Mouse (Mus musculus) testis, postnatal 10 days (tissue): Measurements from ENCODE around the gene Hoxa4.

Experiments
- DNase-seq: peaks from one replicate; pipeline ENCODE4 v3.0.0; 2021; ENCODE audit warnings: low spot score

Hoxa4 gene

DNA sequence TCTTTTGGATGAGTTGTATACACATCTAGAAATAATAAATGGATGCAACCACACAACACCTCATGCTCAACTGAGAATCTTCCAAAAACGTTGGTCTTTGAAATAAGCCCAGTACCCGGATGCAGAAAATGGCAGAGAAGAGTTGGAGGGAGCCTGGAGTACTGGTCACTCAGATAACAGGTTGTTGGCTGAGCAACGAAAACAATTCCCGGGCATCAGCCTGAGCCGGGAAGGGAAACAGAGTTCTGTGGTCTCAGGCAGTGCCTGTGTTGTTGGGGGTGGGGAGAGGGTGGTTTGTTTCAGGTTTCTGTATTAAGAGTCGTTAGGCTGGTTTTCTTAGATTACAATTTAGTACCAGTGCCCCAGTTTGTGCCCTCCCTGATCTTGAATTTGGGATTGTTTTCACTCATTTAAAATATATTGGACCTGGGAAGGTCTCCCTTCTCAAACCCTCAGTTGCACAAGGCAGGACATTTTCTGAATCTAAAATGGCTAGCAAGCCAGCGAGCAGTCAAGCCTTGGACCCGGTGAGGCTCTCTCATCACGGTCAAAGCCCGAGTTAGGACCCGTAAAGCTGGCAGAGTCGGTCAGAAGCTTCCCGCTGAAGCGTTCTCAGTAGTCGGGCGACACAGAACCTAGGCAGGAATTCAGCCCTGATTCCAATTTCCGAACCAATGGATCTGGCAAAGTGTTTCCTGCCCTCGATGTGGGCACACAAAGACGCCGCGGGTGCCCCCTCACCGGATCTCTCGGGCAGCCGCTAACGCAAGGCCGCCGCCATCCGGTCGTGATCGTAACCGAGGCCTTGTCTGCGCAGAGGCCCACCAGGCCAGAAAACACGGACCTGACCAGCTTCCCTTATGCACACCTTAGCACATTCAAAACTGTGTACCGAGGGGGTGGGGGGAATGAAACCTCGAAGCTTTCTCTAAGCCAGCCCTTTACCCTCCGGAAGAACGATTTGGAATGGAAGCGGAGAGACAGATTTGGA, 37.2 kb upstream of the Hoxa4 start:
- no peak for DNase-seq

DNA sequence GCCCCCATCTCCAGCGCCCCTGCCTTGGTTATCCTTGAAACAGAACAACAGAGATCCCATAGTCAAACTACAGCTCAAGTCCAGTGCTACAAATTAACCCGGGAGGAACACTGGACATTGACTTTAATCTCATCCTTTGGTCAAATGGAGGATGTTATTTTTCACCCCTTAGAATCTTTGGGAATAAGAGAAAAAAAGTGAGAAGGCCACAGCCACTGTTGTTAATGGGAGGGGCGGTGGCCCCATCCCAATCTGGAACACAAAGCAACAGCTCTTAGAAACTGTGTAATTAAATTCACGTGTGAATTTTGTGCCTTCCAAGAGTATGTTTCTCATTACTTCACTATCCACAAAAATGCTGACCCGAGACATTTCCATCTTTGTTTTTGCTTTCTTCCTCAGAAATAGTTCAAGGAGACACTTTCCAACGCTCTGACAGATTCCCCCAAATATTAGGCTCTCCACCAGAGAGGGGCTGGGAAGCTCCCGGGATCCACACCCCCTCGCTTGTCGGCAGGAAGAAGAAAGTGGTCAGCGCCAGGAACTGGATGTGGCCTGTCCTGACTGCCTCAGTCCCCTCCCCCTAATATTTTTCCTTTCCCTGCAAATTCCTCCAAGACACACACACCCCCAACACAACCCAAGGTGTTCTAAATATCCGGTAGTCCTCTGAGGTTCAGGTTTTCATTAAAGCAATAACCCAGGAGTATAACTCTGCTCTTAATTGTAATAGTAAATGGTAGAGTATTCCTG, 36.1 kb upstream of the Hoxa4 start:
- DNase-seq = no peak

DNA sequence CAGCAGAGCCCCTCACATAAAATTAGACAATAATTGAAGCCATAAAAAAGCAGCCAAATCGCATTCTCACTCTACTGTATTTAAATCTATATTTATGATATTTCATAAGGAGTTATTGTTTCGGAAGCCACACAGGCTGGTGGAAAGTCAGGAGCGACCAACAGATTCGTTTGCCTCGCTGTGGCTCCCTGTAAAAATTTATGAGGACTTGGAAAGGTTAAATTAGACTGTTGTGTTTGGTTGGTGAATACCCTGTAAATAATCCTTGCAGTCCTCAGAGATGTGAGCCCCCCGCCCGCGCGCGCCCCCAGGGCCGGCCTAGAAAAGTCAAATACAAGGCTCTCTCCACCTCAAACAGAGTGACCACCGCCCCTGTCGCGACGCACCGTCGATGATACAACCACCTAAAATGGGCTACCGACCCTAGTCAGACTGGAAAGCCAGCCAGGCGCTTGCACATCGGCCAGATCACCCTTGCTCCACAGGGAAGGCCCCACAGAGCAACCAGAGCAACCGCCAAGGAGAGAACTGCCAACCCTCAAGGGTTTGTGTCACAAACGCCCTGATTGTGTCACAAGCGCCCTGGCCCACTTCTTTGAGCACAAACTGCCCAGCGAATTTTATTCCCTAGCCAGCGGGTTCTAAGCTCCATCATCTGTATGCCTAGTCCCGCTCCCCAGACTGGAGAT, 35.2 kb upstream of the Hoxa4 start:
- DNase-seq = no peak

GRCm38 (mm10) chr6:52225612-52226568, 34.3 kb upstream of the Hoxa4 start:
- no peak for DNase-seq

- no peak for DNase-seq
Observed at GRCm38 (mm10) chr6:52224895-52225611, 33.5 kb upstream of the Hoxa4 start.

GRCm38 (mm10) chr6:52223939-52224760, 32.6 kb upstream of the Hoxa4 start:
- DNase-seq = peak; percentile 33

DNA sequence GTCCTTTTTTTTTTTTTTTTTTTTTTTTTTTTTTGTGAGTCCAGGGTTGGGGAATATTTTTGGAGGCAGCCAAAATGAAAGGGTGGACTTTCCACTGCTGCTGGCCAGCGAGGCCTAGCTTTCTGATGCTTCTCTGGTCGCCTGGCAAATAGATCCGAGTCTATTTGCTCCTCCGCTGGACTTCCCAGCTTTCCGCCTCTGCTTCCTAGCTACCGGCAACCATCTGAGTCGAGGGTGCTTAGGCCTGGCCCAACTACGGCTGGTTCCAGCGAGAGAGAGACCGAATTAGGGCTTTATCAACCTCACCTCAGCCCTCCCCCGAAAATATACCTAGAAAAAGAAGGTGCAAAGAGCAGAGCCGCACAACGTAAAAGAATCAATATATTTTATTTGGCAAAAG, 31.2 kb upstream of the Hoxa4 start:
- peak; percentile 33 for DNase-seq

DNA sequence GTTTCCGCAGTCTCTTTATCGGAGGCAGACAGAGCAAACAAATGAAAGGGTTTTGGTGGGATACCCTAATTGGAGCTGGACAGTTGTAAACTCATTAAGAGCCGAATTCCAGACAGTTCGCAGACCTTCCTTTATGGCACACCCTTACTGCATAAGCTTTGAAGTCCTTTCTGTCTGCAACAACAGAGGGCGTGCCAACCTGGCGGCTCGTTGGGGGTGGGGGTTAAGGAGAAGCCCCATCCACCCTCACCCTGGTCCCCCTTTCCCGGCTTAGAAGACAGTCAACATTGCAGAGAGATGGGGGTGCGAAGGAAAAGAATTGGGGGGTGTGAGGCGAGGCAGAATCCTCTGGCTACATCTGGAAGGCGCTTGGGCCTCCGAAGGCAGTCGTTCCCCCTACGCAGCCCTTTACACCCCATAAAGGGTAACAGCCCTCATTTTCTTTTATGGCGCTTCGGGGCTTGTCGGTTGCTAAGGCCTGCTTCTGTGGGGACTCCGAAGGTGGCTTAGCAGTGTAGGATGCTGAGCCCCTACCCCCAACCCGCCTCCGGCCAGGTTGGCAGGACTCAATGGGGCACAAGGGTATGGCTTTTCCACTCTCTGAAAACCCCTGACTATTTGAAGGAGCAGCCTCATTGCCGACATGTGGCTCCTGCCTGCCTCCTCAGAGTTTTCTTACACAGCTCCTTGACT, 30.6 kb upstream of the Hoxa4 start:
- DNase-seq = peak; percentile 50

GRCm38 (mm10) chr6:52221337-52221992, 29.9 kb upstream of the Hoxa4 start, which contains the start of gene Hoxa7:
Gene Hoxa7, minus strand, starts transcription at chr6:52221854.
- DNase-seq = peak; percentile 93

- no peak for DNase-seq
Observed at GRCm38 (mm10) chr6:52220865-52221310, 29.3 kb upstream of the Hoxa4 start.

GRCm38 (mm10) chr6:52220003-52220864, 28.7 kb upstream of the Hoxa4 start:
- peak; percentile 39 for DNase-seq

DNA sequence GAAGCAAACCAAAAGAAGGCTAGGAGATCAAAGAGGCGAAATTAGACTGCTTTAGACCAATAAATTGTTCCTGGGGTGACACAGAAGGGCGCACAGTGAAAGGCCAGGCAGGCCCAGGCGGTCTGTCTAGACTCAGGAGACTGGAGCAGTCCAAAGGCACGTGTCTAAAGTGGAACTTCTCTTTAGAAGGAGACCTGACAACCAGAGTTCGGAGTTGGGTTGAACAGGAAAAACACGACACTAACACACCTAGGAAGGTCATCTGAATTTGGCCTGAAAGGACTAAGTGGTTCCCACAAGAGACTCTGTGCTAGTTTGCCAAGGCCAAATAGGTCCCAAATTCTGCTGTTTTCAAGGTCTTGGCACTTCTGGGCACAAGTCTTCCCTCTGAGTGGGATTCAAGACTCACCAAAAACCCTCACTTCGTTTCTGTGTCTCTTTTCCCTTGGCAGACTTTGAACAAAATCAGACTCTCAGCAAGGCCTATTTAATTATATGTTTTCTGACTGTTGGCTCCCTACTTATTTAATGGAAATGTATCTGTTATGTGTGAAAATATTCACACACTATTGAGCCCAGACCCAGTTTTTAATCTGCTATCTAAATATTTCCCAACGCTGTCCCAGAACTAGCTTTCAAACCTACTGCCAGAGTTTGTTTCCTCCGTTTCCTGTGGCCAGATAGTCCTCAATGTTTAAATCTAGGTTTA, 27.8 kb upstream of the Hoxa4 start:
- peak; percentile 36 for DNase-seq

DNA sequence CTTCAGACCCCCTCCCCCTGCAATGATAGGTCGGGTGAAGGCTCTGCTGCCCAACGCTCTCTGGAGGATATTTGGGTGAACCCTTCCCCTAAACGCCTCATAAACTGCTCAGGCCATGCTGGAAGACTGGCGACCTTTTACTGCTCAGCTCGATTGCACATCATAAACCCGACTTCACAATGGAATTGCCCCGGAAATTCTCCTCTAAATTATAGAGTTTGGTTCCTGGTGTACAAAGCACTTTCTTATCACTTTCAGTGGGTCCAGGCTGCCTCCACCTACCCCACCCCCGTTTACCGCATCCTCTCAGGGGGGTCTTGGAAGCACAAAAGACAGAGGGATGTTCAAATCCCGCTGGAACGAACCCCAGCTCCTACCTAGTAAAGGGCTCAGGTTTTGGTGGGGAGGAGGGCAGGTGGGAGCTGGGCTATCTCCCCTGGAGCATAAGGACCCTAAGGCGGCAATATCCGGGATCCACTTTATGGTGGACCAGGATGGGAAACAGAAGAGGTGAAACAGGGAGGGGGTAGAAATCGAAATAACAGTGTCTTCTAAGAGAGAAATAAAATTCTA, 27.2 kb upstream of the Hoxa4 start:
- DNase-seq = peak; percentile 42

- DNase-seq = no peak
Observed at GRCm38 (mm10) chr6:52217895-52218642, 26.5 kb upstream of the Hoxa4 start.

DNA sequence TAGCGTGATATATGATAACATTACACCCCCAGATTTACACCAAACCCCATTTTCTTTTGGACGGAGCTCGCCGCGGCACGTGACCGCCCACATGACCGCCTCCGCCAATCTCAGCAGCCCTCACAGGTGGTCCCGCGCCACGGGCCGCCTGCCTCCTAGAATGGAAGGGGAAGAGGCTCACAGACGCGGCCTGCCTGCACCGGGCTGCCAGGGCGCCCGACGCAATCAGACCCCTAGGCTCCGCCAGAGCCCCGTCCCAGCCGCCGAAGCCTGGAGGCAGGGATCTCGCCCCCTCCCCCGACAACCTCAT, 25.9 kb upstream of the Hoxa4 start:
- no peak for DNase-seq
